Mouse (Mus musculus): ENCODE measurements around the gene Foxp1. TPM values are rescaled to one million over a fixed set of nuclear protein-coding genes. Genes with fewer than 3 reads are reported as not detected.

Gene Foxp1
- polyA plus RNA-seq, 1 experiment: 68.1 TPM

- DNase-seq (ENCODE audit: low read depth): no peak
- TF ChIP-seq CTCF (IDR thresholded peaks at IDR 0.05; ENCODE audit: borderline replicate concordance, extremely low read depth, insufficient read depth, insufficient read length) (no peak), POLR2A (IDR thresholded peaks at IDR 0.05; ENCODE audit: borderline replicate concordance, extremely low read depth, insufficient read depth, insufficient read length, poor library complexity, severe bottlenecking) (no peak)
Observed at GRCm38 (mm10) chr6:99435140-99435539, 87.4 kb downstream of the Foxp1 start.

GRCm38 (mm10) chr6:99433006-99433405 is 89.5 kb downstream of the Foxp1 start:
- DNase-seq (ENCODE audit: low read depth): no peak
- TF ChIP-seq CTCF (IDR thresholded peaks at IDR 0.05; ENCODE audit: borderline replicate concordance, extremely low read depth, insufficient read depth, insufficient read length): no peak
- no peak for TF ChIP-seq POLR2A (IDR thresholded peaks at IDR 0.05; ENCODE audit: borderline replicate concordance, extremely low read depth, insufficient read depth, insufficient read length, poor library complexity, severe bottlenecking)

GRCm38 (mm10) chr6:99431941-99432340 is 90.6 kb downstream of the Foxp1 start:
- TF ChIP-seq POLR2A (IDR thresholded peaks at IDR 0.05; ENCODE audit: borderline replicate concordance, extremely low read depth, insufficient read depth, insufficient read length, poor library complexity, severe bottlenecking): no peak
- TF ChIP-seq CTCF (IDR thresholded peaks at IDR 0.05; ENCODE audit: borderline replicate concordance, extremely low read depth, insufficient read depth, insufficient read length): no peak

GRCm38 (mm10) chr6:99430560-99430959 is 92.0 kb downstream of the Foxp1 start:
- DNase-seq (ENCODE audit: low read depth): no peak
- TF ChIP-seq CTCF (IDR thresholded peaks at IDR 0.05; ENCODE audit: borderline replicate concordance, extremely low read depth, insufficient read depth, insufficient read length) (no peak), POLR2A (IDR thresholded peaks at IDR 0.05; ENCODE audit: borderline replicate concordance, extremely low read depth, insufficient read depth, insufficient read length, poor library complexity, severe bottlenecking) (no peak)

More at GRCm38 (mm10) chr6:99431941-99432340, 90.6 kb downstream of the Foxp1 start:
- DNase-seq (ENCODE audit: low read depth): no peak

GRCm38 (mm10) chr6:99429378-99430131 is 93.0 kb downstream of the Foxp1 start:
- TF ChIP-seq POLR2A (IDR thresholded peaks at IDR 0.05; ENCODE audit: borderline replicate concordance, extremely low read depth, insufficient read depth, insufficient read length, poor library complexity, severe bottlenecking): no peak
- no peak for TF ChIP-seq CTCF (IDR thresholded peaks at IDR 0.05; ENCODE audit: borderline replicate concordance, extremely low read depth, insufficient read depth, insufficient read length)
- DNase-seq (ENCODE audit: low read depth): no peak

- no peak for DNase-seq (ENCODE audit: low read depth)
- no peak for TF ChIP-seq POLR2A (IDR thresholded peaks at IDR 0.05; ENCODE audit: borderline replicate concordance, extremely low read depth, insufficient read depth, insufficient read length, poor library complexity, severe bottlenecking)
- TF ChIP-seq CTCF (IDR thresholded peaks at IDR 0.05; ENCODE audit: borderline replicate concordance, extremely low read depth, insufficient read depth, insufficient read length): no peak
Observed at GRCm38 (mm10) chr6:99428961-99429360, 93.6 kb downstream of the Foxp1 start.

GRCm38 (mm10) chr6:99427301-99427700 is 95.2 kb downstream of the Foxp1 start:
- TF ChIP-seq POLR2A (IDR thresholded peaks at IDR 0.05; ENCODE audit: borderline replicate concordance, extremely low read depth, insufficient read depth, insufficient read length, poor library complexity, severe bottlenecking) (no peak), CTCF (IDR thresholded peaks at IDR 0.05; ENCODE audit: borderline replicate concordance, extremely low read depth, insufficient read depth, insufficient read length) (no peak)
- no peak for DNase-seq (ENCODE audit: low read depth)

- no peak for DNase-seq (ENCODE audit: low read depth)
- TF ChIP-seq POLR2A (IDR thresholded peaks at IDR 0.05; ENCODE audit: borderline replicate concordance, extremely low read depth, insufficient read depth, insufficient read length, poor library complexity, severe bottlenecking) (no peak), CTCF (IDR thresholded peaks at IDR 0.05; ENCODE audit: borderline replicate concordance, extremely low read depth, insufficient read depth, insufficient read length) (no peak)
Observed at GRCm38 (mm10) chr6:99425044-99425443, 97.5 kb downstream of the Foxp1 start.

GRCm38 (mm10) chr6:99420666-99421065 is 101.9 kb downstream of the Foxp1 start:
- TF ChIP-seq CTCF (IDR thresholded peaks at IDR 0.05; ENCODE audit: borderline replicate concordance, extremely low read depth, insufficient read depth, insufficient read length) (no peak), POLR2A (IDR thresholded peaks at IDR 0.05; ENCODE audit: borderline replicate concordance, extremely low read depth, insufficient read depth, insufficient read length, poor library complexity, severe bottlenecking) (no peak)
- DNase-seq (ENCODE audit: low read depth): peak; percentile 79

GRCm38 (mm10) chr6:99412598-99412997 is 109.9 kb downstream of the Foxp1 start:
- no peak for TF ChIP-seq CTCF (IDR thresholded peaks at IDR 0.05; ENCODE audit: borderline replicate concordance, extremely low read depth, insufficient read depth, insufficient read length)
- no peak for TF ChIP-seq POLR2A (IDR thresholded peaks at IDR 0.05; ENCODE audit: borderline replicate concordance, extremely low read depth, insufficient read depth, insufficient read length, poor library complexity, severe bottlenecking)
- no peak for DNase-seq (ENCODE audit: low read depth)

GRCm38 (mm10) chr6:99409602-99410001 is 112.9 kb downstream of the Foxp1 start:
- DNase-seq (ENCODE audit: low read depth): no peak
- TF ChIP-seq POLR2A (IDR thresholded peaks at IDR 0.05; ENCODE audit: borderline replicate concordance, extremely low read depth, insufficient read depth, insufficient read length, poor library complexity, severe bottlenecking) (no peak), CTCF (IDR thresholded peaks at IDR 0.05; ENCODE audit: borderline replicate concordance, extremely low read depth, insufficient read depth, insufficient read length) (no peak)

- no peak for TF ChIP-seq CTCF (IDR thresholded peaks at IDR 0.05; ENCODE audit: borderline replicate concordance, extremely low read depth, insufficient read depth, insufficient read length)
- TF ChIP-seq POLR2A (IDR thresholded peaks at IDR 0.05; ENCODE audit: borderline replicate concordance, extremely low read depth, insufficient read depth, insufficient read length, poor library complexity, severe bottlenecking): no peak
- DNase-seq (ENCODE audit: low read depth): no peak
Observed at GRCm38 (mm10) chr6:99408880-99409279, 113.6 kb downstream of the Foxp1 start.

Measured in brain, embryonic 14.5 days (tissue).